Mouse (Mus musculus): ENCODE results near the gene CN725425.
A peak's percentile ranks its signal among the peaks of the same experiment; 100 is the strongest.

The CN725425 gene

GRCm38 (mm10) chr15:91199256-91199905 is at the start of gene CN725425:
Gene CN725425 (plus strand): TSS chr15:91199494.
- no peak for DNase-seq (ENCODE audit: low spot score)

- peak; percentile 0 for DNase-seq (ENCODE audit: low spot score)
Measured at GRCm38 (mm10) chr15:91152592-91152991, 46.7 kb upstream of the CN725425 start.

GRCm38 (mm10) chr15:91153311-91153710 is 46.0 kb upstream of the CN725425 start:
- DNase-seq (ENCODE audit: low spot score), result peak; percentile 0

- no peak for DNase-seq (ENCODE audit: low spot score)
Measured at GRCm38 (mm10) chr15:91161153-91161552, 38.1 kb upstream of the CN725425 start.

GRCm38 (mm10) chr15:91163454-91163853 is 35.8 kb upstream of the CN725425 start:
- DNase-seq (ENCODE audit: low spot score), result no peak

GRCm38 (mm10) chr15:91165021-91165420 is 34.3 kb upstream of the CN725425 start:
- DNase-seq (ENCODE audit: low spot score), result peak; percentile 73

- DNase-seq (ENCODE audit: low spot score), result peak; percentile 29
Measured at GRCm38 (mm10) chr15:91167850-91168562, 31.3 kb upstream of the CN725425 start.

- DNase-seq (ENCODE audit: low spot score), result peak; percentile 51
Measured at GRCm38 (mm10) chr15:91170602-91171328, 28.5 kb upstream of the CN725425 start.

GRCm38 (mm10) chr15:91171332-91171731 is 28.0 kb upstream of the CN725425 start:
- no peak for DNase-seq (ENCODE audit: low spot score)

GRCm38 (mm10) chr15:91172193-91172592 is 27.1 kb upstream of the CN725425 start:
- no peak for DNase-seq (ENCODE audit: low spot score)

- no peak for DNase-seq (ENCODE audit: low spot score)
Measured at GRCm38 (mm10) chr15:91178656-91179314, 20.5 kb upstream of the CN725425 start.

GRCm38 (mm10) chr15:91179911-91180622 is 19.2 kb upstream of the CN725425 start:
- DNase-seq (ENCODE audit: low spot score), result peak; percentile 64

GRCm38 (mm10) chr15:91186358-91186757 is 12.9 kb upstream of the CN725425 start:
- no peak for DNase-seq (ENCODE audit: low spot score)

- DNase-seq (ENCODE audit: low spot score), result peak; percentile 38
Measured at GRCm38 (mm10) chr15:91190026-91190425, 9.3 kb upstream of the CN725425 start.

GRCm38 (mm10) chr15:91190519-91191207 is 8.6 kb upstream of the CN725425 start:
- DNase-seq (ENCODE audit: low spot score), result peak; percentile 22

- DNase-seq (ENCODE audit: low spot score), result peak; percentile 84
Measured at GRCm38 (mm10) chr15:91191412-91192222, 7.7 kb upstream of the CN725425 start, which contains the start of gene Abcd2. Gene Abcd2 (minus strand): TSS chr15:91191799.

- DNase-seq (ENCODE audit: low spot score), result no peak
Measured at GRCm38 (mm10) chr15:91192223-91192598, 7.1 kb upstream of the CN725425 start.

- no peak for DNase-seq (ENCODE audit: low spot score)
Measured at GRCm38 (mm10) chr15:91200833-91201232, 1.5 kb downstream of the CN725425 start.

GRCm38 (mm10) chr15:91202486-91202885 is 3.2 kb downstream of the CN725425 start:
- no peak for DNase-seq (ENCODE audit: low spot score)

GRCm38 (mm10) chr15:91203521-91203920 is 4.2 kb downstream of the CN725425 start:
- no peak for DNase-seq (ENCODE audit: low spot score)

Data from retina, embryonic 14.5 days (tissue).